Mouse (Mus musculus) right cerebral cortex, adult 18-20 months (tissue): ENCODE data around the gene Btbd9.

Experiments
- DNase-seq: peaks from one replicate; pipeline ENCODE4 v3.0.0; 2022; ENCODE audit warnings: mixed read lengths

The Btbd9 gene

GRCm38 (mm10) chr17:30474561-30474960 is 101.7 kb downstream of the Btbd9 start:
- DNase-seq = no peak

DNA sequence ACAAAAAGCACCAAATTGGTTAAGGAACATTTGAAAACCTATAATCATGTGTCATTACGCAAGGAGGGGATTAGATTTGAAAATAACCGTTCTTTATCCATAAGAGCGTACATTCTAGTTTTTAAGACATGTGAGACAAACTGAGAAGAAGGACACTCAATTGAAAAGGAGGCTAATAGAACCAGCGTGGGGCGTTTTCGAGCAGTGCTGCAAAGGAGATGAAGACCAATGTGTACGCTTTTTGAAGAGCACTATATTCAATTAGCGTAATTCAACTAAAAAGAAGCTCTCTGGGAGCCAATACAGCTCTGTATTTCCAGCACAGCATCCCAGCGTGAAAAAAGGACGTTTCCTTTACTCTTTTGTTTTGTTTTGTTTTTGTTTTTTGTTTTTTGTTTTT is 103.5 kb downstream of the Btbd9 start:
- no peak for DNase-seq

DNA sequence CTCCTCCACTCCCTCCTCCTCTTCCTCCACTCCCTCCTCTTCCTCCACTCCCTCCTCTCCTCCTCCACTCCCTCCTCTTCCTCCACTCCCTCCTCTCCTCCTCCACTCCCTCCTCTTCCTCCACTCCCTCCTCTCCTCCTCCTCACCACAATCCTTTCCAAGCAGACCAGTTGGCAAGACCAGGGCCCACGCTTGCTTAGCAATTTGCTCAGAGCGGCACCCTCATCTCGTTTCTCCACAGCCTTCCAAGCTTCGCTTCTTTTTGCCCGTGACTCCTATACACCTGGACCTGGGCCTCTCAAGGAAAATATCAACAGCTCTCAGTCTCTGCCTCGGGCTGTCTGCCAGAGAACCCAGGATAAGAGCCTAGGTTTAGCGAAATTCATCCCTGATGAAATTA is 104.8 kb downstream of the Btbd9 start:
- peak; percentile 66 for DNase-seq

- DNase-seq = no peak
Measured at GRCm38 (mm10) chr17:30470790-30471189, 105.5 kb downstream of the Btbd9 start.

GRCm38 (mm10) chr17:30470286-30470685 is 106.0 kb downstream of the Btbd9 start:
- no peak for DNase-seq

- DNase-seq = no peak
Measured at GRCm38 (mm10) chr17:30469511-30470076, 106.7 kb downstream of the Btbd9 start.

DNA sequence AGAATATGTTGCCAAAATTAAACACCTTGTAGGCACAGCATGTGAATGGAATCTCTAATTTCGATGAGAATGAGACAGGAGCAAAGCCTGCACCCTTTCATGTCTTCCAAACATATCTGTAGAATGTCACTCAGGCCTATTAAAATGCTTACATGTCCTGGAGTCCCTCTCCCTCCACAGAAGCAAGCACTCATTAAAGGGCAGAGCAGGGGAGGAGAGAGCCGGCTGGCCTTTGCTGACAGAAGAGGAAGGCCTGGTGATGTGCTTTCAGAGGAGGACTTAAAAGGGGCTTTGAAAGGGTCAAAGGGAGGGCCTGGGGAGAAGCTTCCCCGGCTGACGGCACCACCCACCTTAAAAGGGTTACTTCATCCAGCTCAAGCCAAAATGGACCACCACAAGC is 107.9 kb downstream of the Btbd9 start:
- no peak for DNase-seq

DNA sequence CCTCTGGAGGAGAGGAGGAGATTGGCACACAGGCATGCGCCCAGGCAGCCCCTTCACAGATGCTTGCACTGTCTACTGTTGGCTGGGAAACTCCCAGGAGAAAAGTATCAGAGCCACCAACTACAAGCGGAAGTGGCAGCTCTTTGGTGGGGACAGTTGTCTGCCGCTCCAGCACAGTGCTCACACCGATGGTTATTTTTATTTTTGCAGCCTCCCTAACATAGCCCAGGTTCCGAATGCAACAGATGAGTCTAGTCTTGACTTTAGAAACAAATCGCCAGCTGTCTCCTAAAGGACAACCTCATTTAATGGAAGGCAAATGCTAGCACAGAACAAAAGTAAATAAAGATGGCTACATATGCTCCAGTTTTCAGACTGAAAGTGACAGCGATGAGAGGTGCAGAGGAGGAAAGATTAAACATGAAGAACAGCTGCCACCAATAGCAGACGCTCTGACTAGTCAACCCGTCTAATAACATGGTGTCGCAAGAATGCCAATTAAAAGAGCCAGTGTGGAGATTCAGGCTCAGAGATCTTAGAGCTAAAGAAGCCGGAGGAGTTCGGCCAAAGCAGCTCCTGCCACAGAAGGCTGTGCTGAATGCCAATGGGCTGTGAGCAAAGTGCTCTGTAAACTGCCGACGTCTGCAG is 108.6 kb downstream of the Btbd9 start:
- DNase-seq = peak; percentile 74

DNA sequence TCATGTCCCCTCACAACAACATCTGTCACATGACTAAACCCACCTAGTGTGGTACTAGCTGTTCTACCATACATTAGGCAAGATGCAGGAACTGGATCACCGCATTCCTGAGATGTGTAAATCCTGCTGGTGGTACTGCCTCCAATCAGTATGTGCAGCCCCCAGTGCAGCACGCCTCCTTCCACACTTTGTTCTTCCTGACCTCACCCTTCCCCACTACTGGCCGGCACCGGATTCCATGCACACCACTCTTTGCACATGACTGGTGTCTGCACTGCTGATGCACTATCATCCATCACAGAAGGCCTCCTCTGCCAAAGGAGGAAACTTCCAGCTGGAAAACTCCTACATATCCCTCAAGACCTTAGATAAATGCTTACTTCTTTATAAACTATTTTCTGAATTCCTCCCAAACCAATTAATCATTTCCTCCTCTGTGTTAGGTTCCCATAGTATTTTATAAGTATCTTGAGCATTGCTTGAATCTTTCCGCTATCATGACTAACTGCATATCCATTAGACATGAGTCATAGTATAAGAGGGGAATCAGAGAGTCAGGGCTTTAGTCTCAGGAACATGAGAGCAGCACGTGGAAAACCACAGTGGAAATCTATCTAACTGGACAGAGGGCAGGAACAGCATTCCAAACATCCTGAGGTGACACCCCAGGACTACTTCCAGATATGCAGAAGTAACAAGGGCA is 111.1 kb downstream of the Btbd9 start:
- DNase-seq = no peak

- no peak for DNase-seq
Measured at GRCm38 (mm10) chr17:30464240-30464745, 112.0 kb downstream of the Btbd9 start.

- DNase-seq = no peak
Measured at GRCm38 (mm10) chr17:30460727-30461349, 115.5 kb downstream of the Btbd9 start.

GRCm38 (mm10) chr17:30459706-30460105 is 116.6 kb downstream of the Btbd9 start:
- no peak for DNase-seq

DNA sequence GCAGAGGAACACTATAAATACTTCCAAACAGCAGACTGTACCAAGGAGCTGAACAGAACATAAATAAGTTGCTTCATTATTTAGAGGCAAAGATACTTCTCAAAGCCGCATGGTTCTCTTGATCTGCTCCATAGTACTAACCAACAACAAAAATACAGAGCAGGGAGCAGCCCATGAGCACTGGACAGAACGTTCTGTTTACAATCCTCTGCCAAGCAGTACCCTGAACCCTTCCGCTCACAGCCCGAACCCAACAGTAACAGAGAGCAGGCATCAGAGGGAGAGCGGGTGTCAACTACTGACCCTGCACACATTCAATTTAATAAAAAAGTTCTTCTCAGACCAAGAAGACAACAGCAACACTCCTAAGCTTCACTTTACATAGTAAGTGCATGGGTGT is 117.4 kb downstream of the Btbd9 start:
- no peak for DNase-seq

- no peak for DNase-seq
Measured at GRCm38 (mm10) chr17:30458301-30458700, 118.0 kb downstream of the Btbd9 start.

DNA sequence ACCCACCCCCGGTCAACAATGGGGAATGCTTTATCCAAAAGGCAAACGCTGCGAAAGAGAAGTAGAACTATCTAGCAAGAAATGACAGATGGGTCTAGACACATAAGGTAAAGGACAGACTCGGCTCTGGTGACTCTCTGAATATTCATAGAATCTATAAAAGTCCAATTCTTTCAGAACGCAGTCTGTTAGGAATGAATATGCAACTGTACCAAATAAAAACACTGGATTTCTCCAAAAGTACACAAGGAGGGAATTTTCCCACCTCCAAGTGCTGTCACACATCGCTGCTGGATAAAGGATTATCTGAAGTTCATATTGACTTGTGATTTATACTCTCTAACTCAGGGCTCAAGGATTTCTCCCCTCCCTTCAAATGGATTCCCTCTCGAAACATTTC is 118.8 kb downstream of the Btbd9 start:
- no peak for DNase-seq

DNA sequence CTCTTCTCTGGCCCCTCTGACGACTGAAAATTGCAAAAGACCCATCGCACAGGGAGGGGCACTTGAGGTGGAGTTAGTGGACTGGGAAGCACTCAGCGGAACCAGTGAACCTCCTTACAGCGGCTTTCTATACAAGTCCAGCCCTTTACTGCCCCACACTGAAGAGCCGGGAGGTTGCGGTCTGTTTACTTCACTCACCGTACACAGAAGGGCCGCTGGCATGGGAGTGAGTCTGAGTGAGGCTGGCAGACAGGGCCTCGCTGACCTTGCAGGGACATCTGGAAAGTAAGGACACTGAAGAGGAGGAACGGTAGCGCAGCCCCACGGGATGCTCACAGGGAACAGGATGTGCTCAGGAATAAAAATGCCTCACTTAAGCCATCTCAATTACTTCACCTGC is 120.0 kb downstream of the Btbd9 start:
- DNase-seq = no peak

DNA sequence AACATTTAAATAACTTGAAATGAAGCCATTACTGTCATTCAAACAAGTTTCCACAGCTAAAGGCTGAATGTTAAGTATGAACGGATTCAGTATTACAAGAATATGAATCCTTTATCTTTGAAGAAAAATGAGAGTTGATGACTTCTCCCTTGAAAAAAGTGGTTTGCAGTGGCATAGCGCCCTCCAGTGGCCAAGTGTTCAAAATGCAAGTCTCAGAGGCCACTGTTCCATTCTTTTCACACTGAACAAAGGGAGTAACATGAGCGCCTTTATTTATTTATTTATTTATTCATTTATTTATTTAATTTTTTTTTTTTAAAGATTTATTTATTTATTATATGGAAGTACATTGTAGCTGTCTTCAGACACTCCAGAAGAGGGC is 121.4 kb downstream of the Btbd9 start:
- DNase-seq = peak; percentile 84

DNA sequence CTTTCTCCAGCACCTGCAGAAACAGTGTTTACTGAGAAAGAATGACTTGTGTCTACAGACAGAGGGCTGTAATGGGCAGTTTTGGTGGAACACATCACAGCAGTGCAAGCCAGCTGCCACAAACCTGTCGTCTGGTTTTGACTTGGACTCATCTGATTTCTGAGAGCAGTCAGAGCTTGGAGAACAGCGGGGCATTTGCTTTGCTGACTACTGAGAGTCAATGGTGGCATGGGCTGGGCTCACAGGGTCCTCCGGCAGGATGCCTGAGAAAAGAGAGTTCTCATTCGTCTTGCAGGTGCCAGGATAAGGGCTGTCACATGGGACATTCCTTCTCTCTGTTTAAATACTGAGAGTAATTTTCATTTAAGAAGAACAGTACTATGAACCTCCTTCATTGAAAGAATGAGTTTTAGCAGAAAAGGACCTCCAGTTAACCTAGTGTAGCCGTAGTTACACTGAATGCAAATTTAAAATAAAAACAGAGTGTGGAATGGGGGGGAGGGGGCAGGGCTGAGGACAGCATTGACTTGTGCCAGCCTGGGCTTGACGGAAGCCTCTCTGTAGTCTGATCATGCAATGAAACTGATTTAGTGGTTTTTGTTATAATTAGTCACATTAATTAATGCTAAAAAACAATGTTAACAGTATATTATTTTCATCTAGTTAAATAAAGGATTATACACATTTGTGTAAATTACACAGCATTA is 122.0 kb downstream of the Btbd9 start:
- DNase-seq = no peak

- DNase-seq = peak; percentile 57
Measured at GRCm38 (mm10) chr17:30453272-30453671, 123.0 kb downstream of the Btbd9 start.

DNA sequence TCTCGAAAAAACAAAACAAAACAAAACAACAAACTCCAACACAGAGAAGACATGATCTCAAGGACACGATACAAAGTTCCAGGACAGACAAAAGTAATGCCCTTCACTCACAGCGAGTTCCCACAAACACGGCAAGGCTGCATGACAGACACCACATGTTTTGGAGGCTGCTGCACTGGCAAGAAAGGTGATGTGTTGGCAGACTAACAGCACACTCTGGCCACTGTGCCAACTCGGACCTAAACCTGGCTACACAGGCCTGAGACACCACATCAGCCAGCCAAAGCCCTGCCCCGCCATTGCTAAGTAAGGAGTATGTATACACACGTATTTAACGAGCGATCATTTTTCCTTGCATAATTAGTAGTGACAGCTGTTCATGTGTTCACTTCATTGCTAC is 123.9 kb downstream of the Btbd9 start:
- no peak for DNase-seq

DNA sequence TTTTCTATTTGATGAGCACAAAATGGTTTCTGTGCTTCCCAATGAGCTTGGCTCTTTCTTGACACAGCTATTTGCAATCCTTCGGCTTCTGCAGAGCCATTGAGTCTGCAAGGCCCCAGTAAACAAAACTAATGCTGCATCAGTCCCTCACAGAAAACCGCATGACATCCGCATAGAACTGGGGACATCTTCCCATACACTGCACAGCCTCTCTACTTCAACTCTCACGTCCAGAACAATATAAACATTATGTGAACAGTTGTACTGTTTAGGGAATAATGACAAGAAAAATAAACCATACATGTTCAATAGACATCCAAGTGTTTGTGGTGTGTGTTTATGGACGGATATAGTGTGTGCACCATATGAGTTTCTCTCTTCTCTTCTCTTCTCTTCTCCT is 127.7 kb downstream of the Btbd9 start:
- DNase-seq = no peak

- DNase-seq = no peak
Measured at GRCm38 (mm10) chr17:30445805-30446441, 130.4 kb downstream of the Btbd9 start.

- DNase-seq = no peak
Measured at GRCm38 (mm10) chr17:30439702-30440101, 136.6 kb downstream of the Btbd9 start.
